Mouse (Mus musculus) lung, adult 2 months (tissue): Measurements from ENCODE around the gene Fat2. TPM values are rescaled to one million over a fixed set of nuclear protein-coding genes. Genes with fewer than 3 reads are reported as not detected.
A peak's percentile ranks its signal among the peaks of the same experiment; 100 is the strongest.

Experiments used
- DNase-seq: peaks from one replicate; pipeline ENCODE4 v3.0.0; 2022
- H3K4me1 ChIP-seq: fragments of 200-500 bp; 2 replicates; pipeline ENCODE4 v1.6.1; 2011; ENCODE audit warnings: low read length; ENCODE audit not compliant: control insufficient read depth, insufficient read depth
- H3K4me3 ChIP-seq: fragments of 200-500 bp; replicated peaks from 2 replicates; pipeline ENCODE3; 2011; ENCODE audit warnings: low read depth, mild to moderate bottlenecking, control low read depth, low read length; ENCODE audit errors: extremely low read depth
- CTCF ChIP-seq: fragments of 200-500 bp; IDR thresholded peaks from 2 replicates; pipeline ENCODE4 v1.5.1; 2011; ENCODE audit warnings: mild to moderate bottlenecking, low read length, control low read depth; ENCODE audit not compliant: insufficient read depth
- POLR2A ChIP-seq: fragments of 200-500 bp; IDR thresholded peaks from 2 replicates; pipeline ENCODE4 v1.6.1; 2011; ENCODE audit warnings: low read depth, mild to moderate bottlenecking, control low read depth, low read length, borderline replicate concordance; ENCODE audit errors: extremely low read depth
- WGBS: fragments of 180-500 bp; shearing (Covaris S2); methylation state at CpG from one replicate; pipeline ENCODE4 v1.1.7; 2018; 5-methylcytosine and 5-hydroxymethylcytosine counted together
- polyA plus RNA-seq: library from polyadenylated mRNA; depleted of rRNA; stranded (reverse); fragments of >200 nt; gene quantifications from 2 replicates; pipeline ENCODE4 v1.2.3, GENCODE M21; 2012

Fat2 gene
- polyA plus RNA-seq, 1 experiment: 1.4 TPM

- H3K4me3 ChIP-seq: no peak overlapping the region
- DNase-seq: no peak
- TF ChIP-seq POLR2A: no peak
- TF ChIP-seq CTCF: no peak
- H3K4me1 ChIP-seq: no peaks in the 10 kb centered on the region
- 52% methylated on average over 5 of the region's 5 CpGs for WGBS
Observed at GRCm38 (mm10) chr11:55262000-55262399, 74.4 kb downstream of the Fat2 start.

- WGBS: 82% methylated on average over 4 of the region's 4 CpGs
- DNase-seq: no peak
- no peak overlapping the region for H3K4me3 ChIP-seq
- no peaks in the 10 kb centered on the region for H3K4me1 ChIP-seq
- TF ChIP-seq CTCF: no peak
- no peak for TF ChIP-seq POLR2A
Observed at GRCm38 (mm10) chr11:55261105-55261504, 75.3 kb downstream of the Fat2 start.

- H3K4me1 ChIP-seq: no peaks in the 10 kb centered on the region
- whole genome bisulfite sequencing: 81% methylated on average over 9 of the region's 9 CpGs
- H3K4me3 ChIP-seq: no peak overlapping the region
- no peak for DNase-seq
- TF ChIP-seq POLR2A (no peak), CTCF (no peak)
Observed at GRCm38 (mm10) chr11:55253391-55253790, 83.0 kb downstream of the Fat2 start.

- Histone ChIP-seq H3K4me3 (no peak overlapping the region), H3K4me1 (no peaks in the 10 kb centered on the region)
- DNase-seq: no peak
- TF ChIP-seq POLR2A (no peak), CTCF (no peak)
- WGBS: 61% methylated on average over 6 of the region's 6 CpGs
Observed at GRCm38 (mm10) chr11:55250527-55250926, 85.8 kb downstream of the Fat2 start.

GRCm38 (mm10) chr11:55240556-55240955, 95.8 kb downstream of the Fat2 start:
- DNase-seq: peak; percentile 70
- Histone ChIP-seq H3K4me1 (no peaks in the 10 kb centered on the region), H3K4me3 (no peak overlapping the region)
- TF ChIP-seq CTCF (peak; percentile 28; the same call in 1 of the 2 replicates), POLR2A (no peak)
- WGBS: 30% methylated on average over 7 of the region's 7 CpGs

- Histone ChIP-seq H3K4me3 (no peak overlapping the region), H3K4me1 (no peaks in the 10 kb centered on the region)
- TF ChIP-seq CTCF: no peak
- no peak for TF ChIP-seq POLR2A
- DNase-seq: no peak
- 67% methylated on average over 3 of the region's 3 CpGs for WGBS
Observed at GRCm38 (mm10) chr11:55239496-55239895, 96.9 kb downstream of the Fat2 start.

- 45% methylated on average over 1 of the region's 1 CpGs for WGBS
- DNase-seq: no peak
- TF ChIP-seq POLR2A: no peak
- no peak for TF ChIP-seq CTCF
- H3K4me1 ChIP-seq: no peaks in the 10 kb centered on the region
- no peak overlapping the region for H3K4me3 ChIP-seq
Observed at GRCm38 (mm10) chr11:55236815-55237214, 99.5 kb downstream of the Fat2 start.

GRCm38 (mm10) chr11:55234791-55235190, 101.6 kb downstream of the Fat2 start:
- H3K4me3 ChIP-seq: no peak overlapping the region
- 80% methylated on average over 4 of the region's 4 CpGs for WGBS

GRCm38 (mm10) chr11:55234288-55234687, 102.1 kb downstream of the Fat2 start:
- TF ChIP-seq CTCF (no peak), POLR2A (no peak)
- no peak for DNase-seq
- Histone ChIP-seq H3K4me3 (no peak overlapping the region), H3K4me1 (no peaks in the 10 kb centered on the region)
- WGBS: 89% methylated on average over 7 of the region's 7 CpGs

More at GRCm38 (mm10) chr11:55234791-55235190, 101.6 kb downstream of the Fat2 start:
- no peaks in the 10 kb centered on the region for H3K4me1 ChIP-seq
- no peak for DNase-seq
- TF ChIP-seq POLR2A: no peak
- no peak for TF ChIP-seq CTCF

- 85% methylated on average over 6 of the region's 6 CpGs for WGBS
Observed at GRCm38 (mm10) chr11:55231034-55231433, 105.3 kb downstream of the Fat2 start.

GRCm38 (mm10) chr11:55221306-55221705, 115.1 kb downstream of the Fat2 start:
- WGBS: 76% methylated on average over 7 of the region's 7 CpGs
- no peak for DNase-seq
- Histone ChIP-seq H3K4me1 (no peaks in the 10 kb centered on the region), H3K4me3 (no peak overlapping the region)
- TF ChIP-seq POLR2A (no peak), CTCF (no peak)

More at GRCm38 (mm10) chr11:55231034-55231433, 105.3 kb downstream of the Fat2 start:
- TF ChIP-seq CTCF: no peak
- no peak for TF ChIP-seq POLR2A
- no peak for DNase-seq
- Histone ChIP-seq H3K4me3 (no peak overlapping the region), H3K4me1 (no peaks in the 10 kb centered on the region)
